Mouse (Mus musculus): ENCODE results near the gene Eefsec. TPM values are rescaled to one million over a fixed set of nuclear protein-coding genes. Genes with fewer than 3 reads are reported as not detected.

The Eefsec gene
- polyA plus RNA-seq, 1 experiment from 2014 or later, result 27.9 TPM

DNA sequence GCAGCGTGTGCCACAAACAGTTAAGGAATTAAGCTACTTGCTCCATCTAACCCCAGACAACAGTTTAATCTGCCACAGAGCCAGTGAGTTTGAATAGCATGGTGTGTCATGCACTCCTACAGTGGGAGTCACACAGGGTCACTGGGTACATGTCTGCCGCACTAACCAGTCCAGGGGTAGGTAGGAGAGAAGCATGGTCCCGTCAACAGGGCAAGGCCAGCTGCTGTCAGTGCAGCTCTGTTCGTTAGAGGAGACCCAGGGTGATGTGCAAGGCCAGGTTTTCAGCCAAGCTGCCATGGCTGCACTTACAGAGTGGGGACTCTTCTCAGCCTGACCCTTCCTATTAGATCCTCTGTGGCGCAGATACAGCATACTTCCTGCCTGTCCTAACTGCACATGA, 125.1 kb downstream of the Eefsec start:
- no peaks in the 10 kb centered on the region for H3K27me3 ChIP-seq
- H3K4me2 ChIP-seq (replicated peaks), result no peak overlapping the region
- no peak for ATAC-seq (ENCODE audit: low FRiP score, low read depth)
- H3K9me3 ChIP-seq, result no peaks in the 10 kb centered on the region
- no peaks in the 10 kb centered on the region for H3K4me1 ChIP-seq
- no peak overlapping the region for H3K27ac ChIP-seq (replicated peaks)
- 76% methylated on average over 5 of the region's 5 CpGs for WGBS
- H3K9ac ChIP-seq (replicated peaks), result no peak overlapping the region
- no peaks in the 10 kb centered on the region for H3K36me3 ChIP-seq
- H3K4me3 ChIP-seq, result no peak overlapping the region

GRCm38 (mm10) chr6:88319735-88320134, 126.6 kb downstream of the Eefsec start:
- H3K9ac ChIP-seq (replicated peaks), result no peak overlapping the region
- H3K4me2 ChIP-seq (replicated peaks), result no peak overlapping the region
- no peak for ATAC-seq (ENCODE audit: low FRiP score, low read depth)
- H3K27ac ChIP-seq (replicated peaks), result no peak overlapping the region
- WGBS, result 92% methylated on average over 1 of the region's 1 CpGs
- H3K4me1 ChIP-seq, result no peaks in the 10 kb centered on the region
- H3K36me3 ChIP-seq, result no peaks in the 10 kb centered on the region
- no peaks in the 10 kb centered on the region for H3K27me3 ChIP-seq
- H3K4me3 ChIP-seq, result no peak overlapping the region
- no peaks in the 10 kb centered on the region for H3K9me3 ChIP-seq

GRCm38 (mm10) chr6:88315295-88315694, 131.0 kb downstream of the Eefsec start:
- Histone ChIP-seq H3K36me3 (no peaks in the 10 kb centered on the region), H3K4me1 (peaks cover 4% of the 10 kb centered on the region; the same call in 1 of the 2 replicates), H3K4me3 (no peak overlapping the region), H3K27ac (replicated peaks) (no peak overlapping the region), H3K4me2 (replicated peaks) (no peak overlapping the region), H3K27me3 (no peaks in the 10 kb centered on the region), H3K9ac (replicated peaks) (no peak overlapping the region), H3K9me3 (no peaks in the 10 kb centered on the region)
- 77% methylated on average over 2 of the region's 2 CpGs for WGBS
- no peak for ATAC-seq (ENCODE audit: low FRiP score, low read depth)

DNA sequence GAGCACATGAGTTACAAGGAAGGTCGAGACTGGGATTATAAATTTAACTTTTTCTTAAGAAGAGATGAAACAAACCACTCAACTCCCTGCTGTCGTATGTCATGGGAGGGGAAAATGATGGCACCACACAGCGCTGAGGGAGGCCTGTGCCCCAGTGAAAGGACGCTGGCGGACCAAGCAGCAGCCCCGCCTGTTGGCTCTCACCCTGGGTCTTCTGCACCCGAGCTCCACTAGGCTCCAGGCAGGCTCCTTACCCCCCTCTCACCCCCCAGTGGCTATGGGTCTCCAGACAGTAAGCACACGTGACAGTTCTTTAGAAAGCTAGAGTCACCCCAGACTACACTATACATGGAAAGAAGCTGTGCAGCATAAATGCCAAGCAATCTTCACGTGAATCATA, 132.4 kb downstream of the Eefsec start:
- ATAC-seq (ENCODE audit: low FRiP score, low read depth), result no peak
- Histone ChIP-seq H3K27me3 (no peaks in the 10 kb centered on the region), H3K4me1 (peaks cover 4% of the 10 kb centered on the region; the same call in 1 of the 2 replicates), H3K9ac (replicated peaks) (no peak overlapping the region), H3K27ac (replicated peaks) (no peak overlapping the region), H3K4me3 (no peak overlapping the region), H3K4me2 (replicated peaks) (no peak overlapping the region), H3K9me3 (no peaks in the 10 kb centered on the region), H3K36me3 (no peaks in the 10 kb centered on the region)
- 73% methylated on average over 9 of the region's 9 CpGs for WGBS

DNA sequence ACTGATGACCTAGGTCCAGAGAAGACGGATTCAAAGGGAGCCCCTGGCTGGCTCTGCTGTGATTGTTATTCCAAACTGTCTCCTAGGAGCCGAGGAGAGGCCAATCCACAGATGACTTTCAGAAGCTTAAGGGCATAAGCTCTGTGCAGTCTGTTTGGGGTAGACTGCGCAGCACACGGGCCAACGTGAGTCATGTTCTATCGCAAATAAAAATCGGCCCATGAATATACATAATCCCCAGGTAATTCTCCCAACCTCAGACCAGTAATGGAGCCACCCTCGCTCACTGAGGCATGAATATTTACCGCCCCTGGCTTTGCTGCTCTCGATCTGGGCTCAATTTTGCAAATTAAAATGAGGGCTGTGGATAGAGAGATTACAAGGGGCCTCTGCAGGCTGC, 134.7 kb downstream of the Eefsec start:
- WGBS, result 66% methylated on average over 10 of the region's 10 CpGs
- Histone ChIP-seq H3K9ac (replicated peaks) (no peak overlapping the region), H3K4me2 (replicated peaks) (no peak overlapping the region), H3K27me3 (no peaks in the 10 kb centered on the region), H3K27ac (replicated peaks) (peak overlapping the region; percentile 55), H3K4me1 (peaks cover 4% of the 10 kb centered on the region; the same call in 1 of the 2 replicates), H3K4me3 (no peak overlapping the region), H3K36me3 (no peaks in the 10 kb centered on the region), H3K9me3 (no peaks in the 10 kb centered on the region)
- 0 out of 2 replicates have a peak, but pooled peaks have one; percentile 2 for ATAC-seq (ENCODE audit: low FRiP score, low read depth)

DNA sequence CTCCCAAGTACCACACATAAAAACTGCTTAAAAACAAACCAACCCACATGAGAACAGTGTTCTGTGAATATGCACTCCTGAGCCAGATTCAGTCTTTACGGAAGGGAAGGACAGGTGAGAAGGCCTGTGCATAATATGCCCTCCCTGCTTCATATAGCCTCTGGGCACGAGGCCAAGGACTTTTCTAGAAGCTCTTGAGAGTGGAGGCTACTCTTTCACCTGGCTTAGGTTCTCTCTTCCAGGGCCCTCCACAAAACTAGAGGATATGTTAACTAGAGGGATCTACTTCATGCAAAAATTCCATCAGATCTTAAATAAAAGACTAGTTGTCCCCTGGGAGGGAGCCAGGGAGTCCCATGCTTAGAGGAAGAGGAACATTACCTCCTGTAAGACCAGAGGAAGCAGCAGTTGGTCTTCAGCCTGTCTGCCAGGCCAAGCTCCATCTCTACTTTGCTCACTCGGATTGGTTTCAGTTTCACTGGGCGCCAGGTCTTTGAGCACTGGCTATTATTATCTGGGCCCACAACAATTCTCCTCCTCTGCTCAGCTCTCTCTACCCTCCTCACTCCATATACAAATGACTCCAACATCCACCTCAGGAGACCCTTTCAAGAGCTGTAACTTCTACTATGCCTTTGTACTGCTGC, 140.1 kb downstream of the Eefsec start:
- 88% methylated on average over 4 of the region's 4 CpGs for WGBS
- no peak overlapping the region for H3K27ac ChIP-seq (replicated peaks)
- no peak overlapping the region for H3K4me3 ChIP-seq
- no peak for ATAC-seq (ENCODE audit: low FRiP score, low read depth)
- no peaks in the 10 kb centered on the region for H3K27me3 ChIP-seq
- H3K4me1 ChIP-seq, result peaks cover 2% of the 10 kb centered on the region; the same call in 1 of the 2 replicates
- H3K9me3 ChIP-seq, result no peaks in the 10 kb centered on the region
- no peak overlapping the region for H3K9ac ChIP-seq (replicated peaks)
- H3K4me2 ChIP-seq (replicated peaks), result no peak overlapping the region
- H3K36me3 ChIP-seq, result no peaks in the 10 kb centered on the region

- H3K36me3 ChIP-seq, result peaks cover 7% of the 10 kb centered on the region
- 73% methylated on average over 7 of the region's 7 CpGs for WGBS
- H3K4me3 ChIP-seq, result no peak overlapping the region
- peaks cover 4% of the 10 kb centered on the region; the same call in 1 of the 2 replicates for H3K4me1 ChIP-seq
- H3K27me3 ChIP-seq, result no peaks in the 10 kb centered on the region
- H3K9ac ChIP-seq (replicated peaks), result no peak overlapping the region
- no peaks in the 10 kb centered on the region for H3K9me3 ChIP-seq
- no peak overlapping the region for H3K4me2 ChIP-seq (replicated peaks)
- no peak for ATAC-seq (ENCODE audit: low FRiP score, low read depth)
- H3K27ac ChIP-seq (replicated peaks), result no peak overlapping the region
Measured at GRCm38 (mm10) chr6:88301234-88301633, 145.1 kb downstream of the Eefsec start.

DNA sequence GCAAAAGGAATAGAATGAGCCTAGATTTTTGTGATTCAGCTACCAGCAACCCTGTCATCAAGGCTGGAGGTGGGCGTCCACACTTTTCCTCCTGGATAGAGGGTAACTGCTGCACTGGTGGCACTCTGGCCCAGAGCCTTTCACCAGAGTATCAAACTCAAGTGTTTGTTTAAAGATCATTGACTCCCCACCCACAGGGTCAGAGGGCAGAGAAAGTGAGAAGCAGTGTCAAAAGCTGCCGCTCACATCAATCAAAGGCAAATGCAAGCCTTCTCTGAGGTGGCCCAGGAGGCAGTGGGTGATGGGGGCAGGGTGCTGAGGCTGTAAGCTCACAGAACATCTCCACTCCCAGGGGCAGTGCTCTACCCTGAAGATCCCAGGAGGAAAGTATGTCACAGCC, 146.8 kb downstream of the Eefsec start:
- Histone ChIP-seq H3K4me1 (peaks cover 4% of the 10 kb centered on the region; the same call in 1 of the 2 replicates), H3K27ac (replicated peaks) (no peak overlapping the region), H3K27me3 (no peaks in the 10 kb centered on the region), H3K4me2 (replicated peaks) (no peak overlapping the region), H3K36me3 (peaks cover 7% of the 10 kb centered on the region), H3K4me3 (no peak overlapping the region), H3K9ac (replicated peaks) (no peak overlapping the region), H3K9me3 (no peaks in the 10 kb centered on the region)
- ATAC-seq (ENCODE audit: low FRiP score, low read depth), result no peak
- WGBS, result 54% methylated on average over 2 of the region's 2 CpGs

DNA sequence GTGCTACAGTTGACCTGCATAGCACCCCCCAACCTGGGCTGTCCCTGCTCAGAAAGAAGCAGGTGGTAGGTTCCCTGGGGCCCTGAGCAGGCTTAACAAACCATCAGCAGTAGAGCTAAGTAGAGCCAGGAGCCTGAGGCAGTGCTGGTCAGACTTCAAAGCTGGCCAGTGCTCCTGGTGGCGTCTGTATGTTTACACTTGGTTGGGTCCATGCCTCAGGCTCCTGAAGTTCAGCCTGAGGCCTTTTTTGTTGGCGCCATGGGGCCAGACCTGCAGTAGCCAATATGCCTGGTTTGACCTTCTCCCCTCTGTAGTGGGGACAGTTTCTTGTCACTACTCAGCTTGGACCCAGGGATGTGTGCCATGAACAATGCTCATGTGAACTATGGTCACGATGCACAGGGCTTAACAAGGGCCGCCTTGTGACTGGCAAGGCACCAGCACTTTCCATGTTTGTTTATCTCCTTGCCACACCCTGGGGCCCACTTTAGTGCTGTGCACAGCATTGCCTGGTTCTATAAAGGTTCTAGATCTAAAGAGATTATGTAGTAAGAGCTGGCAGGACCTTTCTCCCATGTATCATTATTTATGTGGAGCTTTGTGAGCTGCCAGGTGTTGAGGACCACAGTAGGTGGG, 153.9 kb downstream of the Eefsec start:
- no peak for ATAC-seq (ENCODE audit: low FRiP score, low read depth)
- no peak overlapping the region for H3K27ac ChIP-seq (replicated peaks)
- H3K4me3 ChIP-seq, result no peak overlapping the region
- no peaks in the 10 kb centered on the region for H3K27me3 ChIP-seq
- peaks cover 1% of the 10 kb centered on the region; the same call in 1 of the 2 replicates for H3K36me3 ChIP-seq
- whole genome bisulfite sequencing, result 71% methylated on average over 4 of the region's 4 CpGs
- no peaks in the 10 kb centered on the region for H3K4me1 ChIP-seq
- H3K9ac ChIP-seq (replicated peaks), result no peak overlapping the region
- no peak overlapping the region for H3K4me2 ChIP-seq (replicated peaks)
- no peaks in the 10 kb centered on the region for H3K9me3 ChIP-seq

DNA sequence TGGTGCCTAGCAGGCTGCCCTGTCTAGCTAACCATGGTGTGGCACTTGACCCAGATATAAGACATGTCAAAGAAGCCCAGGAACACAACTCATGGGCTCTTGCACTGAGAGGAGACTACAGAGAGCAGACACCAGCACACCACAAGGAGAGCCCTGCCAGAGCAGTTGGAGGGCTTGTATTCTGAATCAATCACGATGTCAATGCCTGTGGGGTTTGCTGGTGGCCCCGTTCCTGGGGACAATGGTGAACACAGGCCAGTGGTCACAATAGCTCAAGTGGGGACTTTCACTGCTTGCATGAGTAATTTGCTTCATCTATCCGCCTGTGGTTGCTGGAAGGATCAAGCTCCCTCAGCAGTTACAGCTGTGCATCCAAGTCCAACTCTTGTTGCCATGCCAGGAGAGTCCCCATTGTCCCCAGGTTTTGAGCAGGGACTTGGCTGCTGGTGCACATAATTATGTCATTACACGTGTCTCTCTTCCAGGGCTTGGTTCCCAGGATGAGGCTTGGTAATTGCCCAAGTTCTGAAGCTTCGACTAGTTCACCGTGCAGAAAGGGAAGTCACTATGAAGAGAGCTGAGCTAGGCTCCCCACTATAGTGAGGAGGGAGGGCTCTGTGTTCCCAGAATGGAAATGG, 156.1 kb downstream of the Eefsec start:
- no peak for ATAC-seq (ENCODE audit: low FRiP score, low read depth)
- WGBS, result 80% methylated on average over 6 of the region's 6 CpGs
- no peaks in the 10 kb centered on the region for H3K4me1 ChIP-seq
- H3K27ac ChIP-seq (replicated peaks), result no peak overlapping the region
- H3K4me2 ChIP-seq (replicated peaks), result no peak overlapping the region
- no peaks in the 10 kb centered on the region for H3K9me3 ChIP-seq
- H3K36me3 ChIP-seq, result no peaks in the 10 kb centered on the region
- no peaks in the 10 kb centered on the region for H3K27me3 ChIP-seq
- no peak overlapping the region for H3K4me3 ChIP-seq
- no peak overlapping the region for H3K9ac ChIP-seq (replicated peaks)

DNA sequence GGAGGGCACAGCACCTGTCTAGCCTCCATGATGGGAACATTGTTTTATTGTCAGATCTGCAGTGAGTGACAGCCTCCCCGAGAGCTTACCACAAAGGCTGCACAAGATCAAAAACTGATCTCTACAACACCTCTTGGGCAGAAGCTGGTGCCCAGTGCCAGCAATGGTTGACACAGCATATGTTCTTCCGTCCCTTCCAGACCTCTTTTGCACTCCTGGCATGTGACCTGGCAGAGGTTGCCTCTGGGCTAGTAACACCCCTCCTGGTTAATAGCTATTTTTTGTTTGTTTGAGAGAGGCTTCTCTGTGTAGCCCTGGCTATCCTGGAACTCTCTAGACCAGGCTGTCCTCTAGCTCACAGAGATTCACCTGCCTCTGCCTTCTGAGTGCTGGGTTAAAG, 168.2 kb downstream of the Eefsec start:
- no peak for ATAC-seq (ENCODE audit: low FRiP score, low read depth)
- Histone ChIP-seq H3K9ac (replicated peaks) (no peak overlapping the region), H3K4me2 (replicated peaks) (no peak overlapping the region), H3K36me3 (no peaks in the 10 kb centered on the region), H3K27ac (replicated peaks) (no peak overlapping the region), H3K27me3 (no peaks in the 10 kb centered on the region), H3K4me1 (no peaks in the 10 kb centered on the region), H3K4me3 (no peak overlapping the region), H3K9me3 (no peaks in the 10 kb centered on the region)
- 85% methylated on average over 2 of the region's 2 CpGs for WGBS

DNA sequence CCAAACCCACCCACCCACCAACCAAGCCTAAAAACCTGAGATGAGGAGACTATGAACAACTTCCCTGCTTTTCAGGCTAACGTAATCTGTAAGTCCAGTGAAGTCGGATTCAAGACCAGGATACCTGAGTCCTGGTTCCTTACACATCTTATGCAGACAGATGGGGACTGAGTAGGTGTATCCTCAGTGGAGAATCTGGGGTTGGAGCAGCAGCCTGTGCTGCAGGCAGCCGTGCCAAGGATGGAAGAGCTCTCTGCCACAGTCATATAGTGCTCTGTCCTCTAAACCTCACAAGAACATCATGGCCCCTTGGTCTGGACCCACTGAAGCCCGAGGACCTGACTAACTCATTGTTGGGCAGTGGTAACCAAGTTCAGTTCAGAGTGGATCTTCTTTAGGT, 169.1 kb downstream of the Eefsec start:
- Histone ChIP-seq H3K4me3 (no peak overlapping the region), H3K9ac (replicated peaks) (no peak overlapping the region), H3K27ac (replicated peaks) (no peak overlapping the region), H3K4me2 (replicated peaks) (no peak overlapping the region), H3K4me1 (no peaks in the 10 kb centered on the region), H3K9me3 (no peaks in the 10 kb centered on the region), H3K27me3 (no peaks in the 10 kb centered on the region), H3K36me3 (no peaks in the 10 kb centered on the region)
- WGBS, result 93% methylated on average over 4 of the region's 4 CpGs
- no peak for ATAC-seq (ENCODE audit: low FRiP score, low read depth)

All from midbrain, embryonic 12.5 days (tissue).